Mouse (Mus musculus) liver, postnatal 0 days (tissue): ENCODE results near the gene Lrig3. TPM values are rescaled to one million over a fixed set of nuclear protein-coding genes. Genes with fewer than 3 reads are reported as not detected.

Experiments used
- ATAC-seq: fragments of 200-750 bp; cut with Nextera tagmentation; 2 replicates; pipeline ENCODE4 v1.8.0; 2017; ENCODE audit warnings: mild to moderate bottlenecking, moderate library complexity
- DNase-seq: peaks from one replicate; pipeline ENCODE4 v3.0.0-alpha.2; 2016
- H3K27ac ChIP-seq: fragments of 300-500 bp; sonication (generic); 2 replicates; pipeline ENCODE4 v1.5.1; 2014; ENCODE audit warnings: antibody characterized with exemption, moderate library complexity, mild to moderate bottlenecking, low read depth
- H3K27me3 ChIP-seq: fragments of 300-500 bp; sonication (generic); 2 replicates; pipeline ENCODE4 v1.6.1; 2014; ENCODE audit warnings: low read length, control low read depth, mixed read lengths; ENCODE audit not compliant: insufficient read depth
- H3K36me3 ChIP-seq: fragments of 300-500 bp; sonication (generic); replicated peaks from 2 replicates; pipeline ENCODE4 v1.6.1; 2014; ENCODE audit warnings: mild to moderate bottlenecking, control low read depth, low read length, moderate library complexity, mixed read lengths; ENCODE audit not compliant: insufficient read depth
- H3K4me1 ChIP-seq: fragments of 300-500 bp; sonication (generic); 2 replicates; pipeline ENCODE4 v1.6.1; 2014; ENCODE audit warnings: antibody characterized with exemption, mild to moderate bottlenecking, control low read depth; ENCODE audit not compliant: insufficient read depth
- H3K4me2 ChIP-seq: fragments of 300-500 bp; sonication (generic); 2 replicates; pipeline ENCODE4 v1.6.1; 2014; ENCODE audit warnings: low read depth, mild to moderate bottlenecking, low read length, moderate library complexity, mixed read lengths
- H3K4me3 ChIP-seq: fragments of 300-500 bp; sonication (generic); 2 replicates; pipeline ENCODE4 v1.5.1; 2014; ENCODE audit warnings: low read depth, low read length
- H3K9ac ChIP-seq: fragments of 300-500 bp; sonication (generic); replicated peaks from 2 replicates; pipeline ENCODE4 v1.6.1; 2014; ENCODE audit warnings: mild to moderate bottlenecking, moderate library complexity
- H3K9me3 ChIP-seq: fragments of 300-500 bp; sonication (generic); 2 replicates; pipeline ENCODE4 v1.6.1; 2016; ENCODE audit warnings: mild to moderate bottlenecking, control low read depth, low read length, mixed read lengths
- CTCF ChIP-seq: sonication (generic); IDR thresholded peaks from 2 replicates; pipeline ENCODE4 v1.5.1; 2016; ENCODE audit warnings: antibody characterized with exemption, low read depth
- EP300 ChIP-seq: IDR thresholded peaks from 2 replicates; pipeline ENCODE4 v1.6.1; 2016; ENCODE audit warnings: antibody characterized with exemption, low read depth, mild to moderate bottlenecking
- WGBS: fragments of 180-500 bp; shearing (Covaris S2); extraction: QIAGEN DNeasy Blood & Tissue Kit; methylation state at CpG from one replicate; pipeline ENCODE4 v1.1.7; 2014; ENCODE audit not compliant: insufficient replicate concordance; 5-methylcytosine and 5-hydroxymethylcytosine counted together
- polyA plus RNA-seq: library from polyadenylated mRNA; unstranded; fragments of >200 nt; fragmentation: Nextera tagmentation; extraction: Ambion mirVana; gene quantifications from 2 replicates; pipeline ENCODE4 v1.2.1, GENCODE M21; 2015

Gene Lrig3
- polyA plus RNA-seq, 1 experiment from 2014 or later, result 0.94 TPM

DNA sequence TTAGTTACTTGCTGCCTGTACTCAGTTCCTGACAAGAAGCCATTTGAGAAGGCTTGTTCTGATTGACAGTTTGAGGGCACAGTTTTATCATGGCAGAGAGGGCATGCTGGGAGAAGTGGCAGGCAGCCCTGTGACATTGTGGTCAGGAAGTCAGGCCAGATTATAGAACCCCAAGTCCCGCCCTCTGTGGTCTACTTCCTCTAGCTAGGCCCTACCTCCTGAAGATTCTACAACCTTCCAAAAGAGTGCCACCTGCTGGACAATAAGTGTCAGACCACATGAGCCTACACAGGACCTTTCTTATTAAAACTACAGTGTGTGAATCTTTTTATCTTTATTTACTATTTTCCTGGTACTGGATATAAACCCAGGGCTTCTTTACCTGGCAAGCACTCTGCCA, 28.9 kb downstream of the Lrig3 start:
- DNase-seq (peak; percentile 50), ATAC-seq (peak; percentile 87)
- Histone ChIP-seq H3K4me2 (no peak overlapping the region), H3K9ac (no peak overlapping the region), H3K4me1 (no peaks in the 10 kb centered on the region), H3K4me3 (no peak overlapping the region), H3K9me3 (no peaks in the 10 kb centered on the region), H3K27me3 (no peaks in the 10 kb centered on the region), H3K27ac (no peak overlapping the region), H3K36me3 (peaks cover 5% of the 10 kb centered on the region; the same call in 1 of the 2 replicates)
- WGBS, result 33% methylated on average over 1 of the region's 1 CpGs
- no peak for TF ChIP-seq EP300
- TF ChIP-seq CTCF, result peak; percentile 66

- no peak for ATAC-seq
- Histone ChIP-seq H3K9me3 (no peaks in the 10 kb centered on the region), H3K27ac (no peak overlapping the region), H3K36me3 (peaks cover 5% of the 10 kb centered on the region; the same call in 1 of the 2 replicates), H3K4me2 (no peak overlapping the region), H3K4me3 (no peak overlapping the region), H3K4me1 (no peaks in the 10 kb centered on the region), H3K27me3 (no peaks in the 10 kb centered on the region), H3K9ac (no peak overlapping the region)
- WGBS, result 82% methylated on average over 6 of the region's 6 CpGs
- no peak for DNase-seq
- no peak for TF ChIP-seq CTCF
- TF ChIP-seq EP300, result no peak
Observed at GRCm38 (mm10) chr10:125995701-125996100, 29.7 kb downstream of the Lrig3 start.

DNA sequence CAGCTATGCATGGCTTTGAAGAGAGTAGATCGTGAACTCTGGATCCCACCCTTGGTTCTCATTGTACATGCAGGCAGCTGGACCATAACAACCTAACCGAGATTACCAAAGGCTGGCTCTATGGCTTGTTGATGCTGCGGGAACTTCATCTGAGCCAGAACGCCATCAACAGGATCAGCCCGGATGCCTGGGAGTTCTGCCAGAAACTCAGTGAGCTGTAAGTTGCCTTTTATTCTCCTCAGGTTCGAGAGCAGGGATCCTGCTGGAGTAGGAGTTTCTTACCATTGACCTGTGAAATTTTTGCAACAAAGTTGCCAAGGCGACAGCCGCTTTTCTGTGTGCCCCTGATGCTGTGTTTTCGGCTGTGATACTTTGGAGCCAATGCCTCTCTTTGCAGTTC, 31.0 kb downstream of the Lrig3 start:
- no peaks in the 10 kb centered on the region for H3K9me3 ChIP-seq
- H3K9ac ChIP-seq, result no peak overlapping the region
- DNase-seq (no peak), ATAC-seq (no peak)
- peaks cover 5% of the 10 kb centered on the region; the same call in 1 of the 2 replicates for H3K36me3 ChIP-seq
- H3K27ac ChIP-seq, result no peak overlapping the region
- no peaks in the 10 kb centered on the region for H3K4me1 ChIP-seq
- H3K27me3 ChIP-seq, result no peaks in the 10 kb centered on the region
- H3K4me3 ChIP-seq, result no peak overlapping the region
- H3K4me2 ChIP-seq, result no peak overlapping the region
- TF ChIP-seq EP300 (no peak), CTCF (no peak)
- WGBS, result 82% methylated on average over 9 of the region's 9 CpGs

DNA sequence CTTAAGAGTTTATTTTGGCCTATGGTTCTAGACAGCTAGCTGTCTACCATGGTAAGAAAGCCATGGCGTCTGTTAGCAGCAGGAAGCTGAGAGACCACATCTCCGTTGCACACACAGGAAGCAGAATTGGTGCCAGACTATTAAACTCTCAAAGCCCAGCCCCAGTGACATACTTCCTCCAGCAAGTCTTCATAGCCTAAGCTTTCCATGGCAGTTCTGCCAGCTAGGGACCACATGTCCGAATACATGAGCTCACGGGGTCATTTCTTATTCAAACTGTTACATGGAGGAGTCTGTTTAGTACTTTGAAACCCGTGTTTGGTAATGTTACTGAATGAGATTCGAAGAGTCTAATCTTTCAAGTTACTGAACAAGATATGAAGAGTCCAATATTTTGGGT, 33.6 kb downstream of the Lrig3 start:
- ATAC-seq (no peak), DNase-seq (no peak)
- Histone ChIP-seq H3K4me3 (no peak overlapping the region), H3K27ac (no peak overlapping the region), H3K9me3 (no peaks in the 10 kb centered on the region), H3K9ac (no peak overlapping the region), H3K36me3 (peaks cover 5% of the 10 kb centered on the region; the same call in 1 of the 2 replicates), H3K27me3 (no peaks in the 10 kb centered on the region), H3K4me1 (0 out of 2 replicates have a peak, but pooled peaks cover 2% of the 10 kb centered on the region), H3K4me2 (no peak overlapping the region)
- WGBS, result 81% methylated on average over 6 of the region's 6 CpGs
- TF ChIP-seq EP300 (no peak), CTCF (no peak)

GRCm38 (mm10) chr10:126000861-126001390, 35.0 kb downstream of the Lrig3 start:
- Histone ChIP-seq H3K4me2 (no peak overlapping the region), H3K9ac (no peak overlapping the region), H3K27ac (no peak overlapping the region), H3K4me1 (0 out of 2 replicates have a peak, but pooled peaks cover 2% of the 10 kb centered on the region), H3K9me3 (no peaks in the 10 kb centered on the region), H3K27me3 (no peaks in the 10 kb centered on the region), H3K36me3 (peaks cover 10% of the 10 kb centered on the region), H3K4me3 (no peak overlapping the region)
- ATAC-seq (no peak), DNase-seq (no peak)
- 80% methylated on average over 8 of the region's 8 CpGs for WGBS
- TF ChIP-seq CTCF (no peak), EP300 (no peak)

GRCm38 (mm10) chr10:126002081-126002755, 36.2 kb downstream of the Lrig3 start:
- Histone ChIP-seq H3K27ac (no peak overlapping the region), H3K9me3 (no peaks in the 10 kb centered on the region), H3K9ac (no peak overlapping the region), H3K27me3 (no peaks in the 10 kb centered on the region), H3K4me3 (no peak overlapping the region), H3K4me2 (no peak overlapping the region), H3K4me1 (0 out of 2 replicates have a peak, but pooled peaks cover 2% of the 10 kb centered on the region), H3K36me3 (peaks cover 15% of the 10 kb centered on the region)
- TF ChIP-seq CTCF (no peak), EP300 (no peak)
- DNase-seq, result no peak
- no peak for ATAC-seq
- 87% methylated on average over 14 of the region's 14 CpGs for WGBS
